Mouse (Mus musculus) forebrain, embryonic 11.5 days (tissue): ENCODE data around the gene Gata3. TPM values are rescaled to one million over a fixed set of nuclear protein-coding genes. Genes with fewer than 3 reads are reported as not detected.

ENCODE experiments used
- ATAC-seq: fragments of 200-750 bp; cut with Nextera tagmentation; replicated peaks from 2 replicates; pipeline ENCODE4 v1.8.0; 2017; ENCODE audit warnings: moderate TSS enrichment; ENCODE audit not compliant: low FRiP score
- DNase-seq: peaks from one replicate; pipeline ENCODE4 v3.0.0-alpha.2; 2017; ENCODE audit warnings: low spot score
- H3K27ac ChIP-seq: fragments of 300-500 bp; sonication (generic); 2 replicates; pipeline ENCODE4 v1.5.1; 2014; ENCODE audit warnings: low read depth, low read length
- H3K27me3 ChIP-seq: fragments of 300-500 bp; sonication (generic); 2 replicates; pipeline ENCODE4 v1.6.1; 2014; ENCODE audit warnings: mild to moderate bottlenecking, low read length, mixed read lengths; ENCODE audit not compliant: control insufficient read depth, insufficient read depth
- H3K36me3 ChIP-seq: fragments of 300-500 bp; sonication (generic); 2 replicates; pipeline ENCODE4 v1.6.1; 2014; ENCODE audit warnings: mild to moderate bottlenecking, low read length, moderate library complexity, mixed read lengths; ENCODE audit not compliant: control insufficient read depth, insufficient read depth
- H3K4me1 ChIP-seq: fragments of 300-500 bp; sonication (generic); replicated peaks from 2 replicates; pipeline ENCODE4 v1.6.1; 2014; ENCODE audit warnings: low read length, mixed read lengths; ENCODE audit not compliant: control insufficient read depth, insufficient read depth
- H3K4me2 ChIP-seq: fragments of 300-500 bp; sonication (generic); 2 replicates; pipeline ENCODE4 v1.6.1; 2014; ENCODE audit warnings: low read depth, mild to moderate bottlenecking, low read length, moderate library complexity, mixed read lengths; ENCODE audit not compliant: severe bottlenecking
- H3K4me3 ChIP-seq: fragments of 300-500 bp; sonication (generic); 2 replicates; pipeline ENCODE4 v1.5.1; 2014; ENCODE audit warnings: low read depth, low read length
- H3K9ac ChIP-seq: fragments of 300-500 bp; sonication (generic); 2 replicates; pipeline ENCODE4 v1.6.1; 2014; ENCODE audit warnings: low read length
- H3K9me3 ChIP-seq: fragments of 300-500 bp; sonication (generic); 2 replicates; pipeline ENCODE4 v1.6.1; 2016; ENCODE audit warnings: low read length, mixed read lengths; ENCODE audit not compliant: control insufficient read depth
- WGBS: fragments of 180-500 bp; shearing (Covaris S2); extraction: QIAGEN DNeasy Blood & Tissue Kit; methylation state at CpG from one replicate; pipeline ENCODE4 v1.1.7; 2014; 5-methylcytosine and 5-hydroxymethylcytosine counted together
- polyA plus RNA-seq: library from polyadenylated mRNA; unstranded; fragments of >200 nt; fragmentation: Nextera tagmentation; extraction: Ambion mirVana; gene quantifications from 2 replicates; pipeline ENCODE4 v1.2.1, GENCODE M21; 2014

The Gata3 gene
- polyA plus RNA-seq, 1 experiment from 2014 or later: 3.4 TPM

- no peaks in the 10 kb centered on the region for H3K9me3 ChIP-seq
- peak within 1 kb of the TSS; percentile 31 for H3K4me2 ChIP-seq
- peaks cover 91% of the 10 kb centered on the region for H3K27me3 ChIP-seq
- ATAC-seq (peak; percentile 60), DNase-seq (peak; percentile 75)
- under 1% methylated on average over 30 of the region's 30 CpGs for WGBS
- no peak within 1 kb of the TSS for H3K9ac ChIP-seq
- peaks cover 6% of the 10 kb centered on the region for H3K4me1 ChIP-seq
- no peak within 1 kb of the TSS for H3K4me3 ChIP-seq
- no peaks in the 10 kb centered on the region for H3K36me3 ChIP-seq
- H3K27ac ChIP-seq: no peak within 1 kb of the TSS
These were observed 752 bp downstream of the Gata3 start, which contains the start of gene 9230102O04Rik for GRCm38 (mm10) chr2:9888913-9889650. Gene 9230102O04Rik, minus strand, starts transcription at chr2:9889540.

- H3K36me3 ChIP-seq: no peaks in the 10 kb centered on the region
- no peak overlapping the region for H3K27ac ChIP-seq
- H3K4me2 ChIP-seq: no peak overlapping the region
- no peak overlapping the region for H3K4me3 ChIP-seq
- DNase-seq: peak; percentile 46
- ATAC-seq: no peak
- no peak overlapping the region for H3K9ac ChIP-seq
- WGBS: 0% methylated on average over 7 of the region's 7 CpGs
- peaks cover 9% of the 10 kb centered on the region for H3K4me1 ChIP-seq
- H3K27me3 ChIP-seq: peaks cover 91% of the 10 kb centered on the region
- H3K9me3 ChIP-seq: no peaks in the 10 kb centered on the region
These were observed 2.2 kb downstream of the Gata3 start for GRCm38 (mm10) chr2:9887636-9888035.

DNA sequence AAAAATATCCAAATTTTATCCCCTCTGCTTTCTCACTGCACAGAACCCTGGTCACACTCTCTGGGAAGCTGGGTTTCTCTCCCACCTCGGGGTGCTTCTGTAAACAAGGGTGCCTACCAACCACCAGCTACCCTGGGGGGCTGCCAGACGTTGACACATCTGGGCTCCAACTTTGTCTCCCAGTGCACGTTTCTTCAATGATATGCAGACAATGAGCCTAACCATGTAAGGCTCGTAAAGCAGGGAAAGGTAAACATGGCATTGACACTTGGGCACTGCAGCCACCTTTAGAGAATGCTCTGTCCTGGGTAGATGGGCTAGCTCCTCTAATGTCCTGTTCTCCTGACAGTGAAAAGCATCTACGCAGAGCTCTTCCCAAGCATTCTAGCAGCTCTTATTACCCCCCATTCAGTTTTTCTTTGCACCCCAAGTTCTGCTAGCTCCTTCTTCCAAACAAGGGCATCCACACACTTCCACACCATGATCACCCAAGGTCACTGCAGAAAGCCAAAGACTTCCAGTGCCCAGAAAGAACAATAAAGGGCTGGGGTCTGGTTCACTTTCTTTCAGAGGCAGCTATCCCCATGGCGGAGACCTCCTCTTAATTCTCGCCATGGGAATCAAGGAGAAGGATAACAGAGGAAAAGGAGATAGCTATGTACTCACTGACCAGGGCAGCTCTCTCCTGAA lies 2.8 kb downstream of the Gata3 start:
- 4% methylated on average over 7 of the region's 7 CpGs for WGBS
- Histone ChIP-seq H3K9me3 (no peaks in the 10 kb centered on the region), H3K36me3 (no peaks in the 10 kb centered on the region), H3K4me3 (no peak overlapping the region), H3K27ac (no peak overlapping the region), H3K4me2 (no peak overlapping the region), H3K27me3 (peaks cover 93% of the 10 kb centered on the region), H3K9ac (no peak overlapping the region), H3K4me1 (peaks cover 14% of the 10 kb centered on the region)
- peak; percentile 47 for DNase-seq
- ATAC-seq: no peak

DNA sequence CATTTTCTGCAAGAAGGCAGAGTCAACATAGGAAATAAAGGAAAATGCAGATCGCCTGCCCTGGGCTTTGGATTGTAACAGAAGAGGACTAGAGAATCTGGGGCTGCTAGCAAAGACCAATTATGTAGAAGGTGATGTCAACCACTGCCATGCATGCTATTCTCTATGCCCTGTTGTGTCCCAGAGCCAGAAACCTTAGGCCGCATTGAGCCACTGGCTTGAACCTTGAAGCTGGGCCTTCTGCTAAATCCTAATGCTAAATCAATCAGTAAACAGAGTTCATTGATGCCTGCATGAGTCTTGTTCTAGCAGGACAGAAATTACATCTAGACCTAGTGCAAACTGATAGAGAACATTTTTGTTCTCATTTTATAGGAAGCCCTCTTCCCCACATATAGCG lies 3.8 kb downstream of the Gata3 start:
- Histone ChIP-seq H3K9ac (no peak overlapping the region), H3K9me3 (no peaks in the 10 kb centered on the region), H3K27ac (no peak overlapping the region), H3K27me3 (peaks cover 97% of the 10 kb centered on the region), H3K4me1 (peaks cover 14% of the 10 kb centered on the region), H3K36me3 (no peaks in the 10 kb centered on the region), H3K4me3 (no peak overlapping the region), H3K4me2 (no peak overlapping the region)
- 8% methylated on average over 3 of the region's 3 CpGs for WGBS
- DNase-seq (peak; percentile 40), ATAC-seq (no peak)

- H3K4me3 ChIP-seq: no peak overlapping the region
- WGBS: 3% methylated on average over 14 of the region's 14 CpGs
- DNase-seq: peak; percentile 61
- H3K4me1 ChIP-seq: peaks cover 14% of the 10 kb centered on the region
- peaks cover 97% of the 10 kb centered on the region for H3K27me3 ChIP-seq
- H3K36me3 ChIP-seq: no peaks in the 10 kb centered on the region
- H3K9ac ChIP-seq: no peak overlapping the region
- no peak for ATAC-seq
- H3K4me2 ChIP-seq: no peak overlapping the region
- H3K27ac ChIP-seq: no peak overlapping the region
- no peaks in the 10 kb centered on the region for H3K9me3 ChIP-seq
These were observed 4.5 kb downstream of the Gata3 start for GRCm38 (mm10) chr2:9885217-9885770.

- H3K4me1 ChIP-seq: peaks cover 14% of the 10 kb centered on the region
- H3K27ac ChIP-seq: no peak overlapping the region
- no peak for ATAC-seq
- no peak overlapping the region for H3K4me3 ChIP-seq
- H3K9ac ChIP-seq: no peak overlapping the region
- peaks cover 97% of the 10 kb centered on the region for H3K27me3 ChIP-seq
- no peak overlapping the region for H3K4me2 ChIP-seq
- WGBS: 3% methylated on average over 15 of the region's 15 CpGs
- peak; percentile 60 for DNase-seq
- H3K36me3 ChIP-seq: no peaks in the 10 kb centered on the region
- no peaks in the 10 kb centered on the region for H3K9me3 ChIP-seq
These were observed 5.2 kb downstream of the Gata3 start for GRCm38 (mm10) chr2:9884533-9885216.

DNA sequence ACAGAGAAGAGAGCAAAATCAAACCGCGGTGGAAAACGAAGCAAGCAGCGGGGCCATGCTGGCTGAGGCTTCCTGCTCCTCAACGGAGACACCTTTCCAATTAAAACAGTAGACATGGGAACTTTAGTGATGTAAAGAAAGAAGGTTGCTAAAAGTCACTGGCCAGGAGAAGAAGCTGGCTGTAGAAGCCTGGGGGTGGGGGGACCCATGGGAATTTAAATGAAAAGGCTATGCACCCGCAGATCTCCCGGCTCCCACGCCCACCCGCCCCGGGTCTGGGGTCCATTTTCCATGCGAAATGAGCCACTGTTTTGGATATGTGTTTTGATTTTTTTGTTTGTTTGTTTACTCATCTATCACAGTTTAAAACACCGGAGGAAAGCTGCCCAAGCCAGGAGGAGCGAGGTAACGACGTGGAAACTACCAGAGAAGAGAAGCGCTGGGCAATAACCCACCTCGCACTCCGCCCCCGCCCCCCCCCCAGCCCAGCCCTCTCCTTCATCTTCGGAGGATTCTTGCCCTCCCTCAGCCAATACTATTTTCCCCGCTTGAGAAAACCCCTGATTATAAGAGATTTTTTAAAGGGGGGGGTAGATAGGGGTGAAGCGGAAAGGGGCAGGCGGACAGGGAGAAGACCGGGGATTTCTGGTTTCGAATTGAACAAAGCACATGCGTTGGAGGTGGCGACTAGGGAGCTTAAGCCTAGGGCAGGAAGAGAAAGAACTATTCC lies 5.9 kb downstream of the Gata3 start:
- ATAC-seq (no peak), DNase-seq (peak; percentile 53)
- Histone ChIP-seq H3K4me2 (0 out of 2 replicates have a peak overlapping the region, but pooled peaks have one; percentile 8), H3K4me3 (no peak overlapping the region), H3K9ac (no peak overlapping the region), H3K27ac (no peak overlapping the region), H3K36me3 (no peaks in the 10 kb centered on the region), H3K9me3 (no peaks in the 10 kb centered on the region), H3K4me1 (peaks cover 10% of the 10 kb centered on the region; the same call in 1 of the 2 replicates), H3K27me3 (peaks cover 96% of the 10 kb centered on the region)
- WGBS: under 1% methylated on average over 27 of the region's 27 CpGs
